Mouse (Mus musculus) midbrain, embryonic 13.5 days (tissue): ENCODE results near the gene B3galt1. TPM values are rescaled to one million over a fixed set of nuclear protein-coding genes. Genes with fewer than 3 reads are reported as not detected.

Experiments used
- ATAC-seq: fragments of 200-750 bp; cut with Nextera tagmentation; 2 replicates; pipeline ENCODE4 v1.8.0; 2017; ENCODE audit warnings: mild to moderate bottlenecking, moderate TSS enrichment, moderate library complexity
- H3K27ac ChIP-seq: fragments of 300-500 bp; sonication (generic); 2 replicates; pipeline ENCODE4 v1.5.1; 2015; ENCODE audit warnings: inconsistent platforms, mild to moderate bottlenecking, moderate library complexity
- H3K27me3 ChIP-seq: fragments of 300-500 bp; sonication (generic); 2 replicates; pipeline ENCODE4 v1.6.1; 2015; ENCODE audit warnings: mild to moderate bottlenecking, inconsistent platforms
- H3K36me3 ChIP-seq: fragments of 300-500 bp; sonication (generic); 2 replicates; pipeline ENCODE4 v1.6.1; 2015; ENCODE audit warnings: mild to moderate bottlenecking, inconsistent platforms
- H3K4me1 ChIP-seq: fragments of 300-500 bp; sonication (generic); replicated peaks from 2 replicates; pipeline ENCODE4 v1.6.1; 2015; ENCODE audit warnings: inconsistent platforms
- H3K4me2 ChIP-seq: fragments of 300-500 bp; sonication (generic); replicated peaks from 2 replicates; pipeline ENCODE4 v1.6.1; 2015; ENCODE audit warnings: moderate library complexity, mild to moderate bottlenecking, inconsistent platforms
- H3K4me3 ChIP-seq: fragments of 300-500 bp; sonication (generic); replicated peaks from 2 replicates; pipeline ENCODE4 v1.5.1; 2015; ENCODE audit warnings: mild to moderate bottlenecking, inconsistent platforms
- H3K9ac ChIP-seq: fragments of 300-500 bp; sonication (generic); replicated peaks from 2 replicates; pipeline ENCODE4 v1.6.1; 2015; ENCODE audit warnings: mild to moderate bottlenecking, inconsistent platforms
- H3K9me3 ChIP-seq: fragments of 300-500 bp; sonication (generic); 2 replicates; pipeline ENCODE4 v1.6.1; 2016; ENCODE audit warnings: mild to moderate bottlenecking, inconsistent platforms
- WGBS: fragments of 180-500 bp; shearing (Covaris S2); methylation state at CpG from one replicate; pipeline ENCODE4 v1.1.7; 2015; 5-methylcytosine and 5-hydroxymethylcytosine counted together
- polyA plus RNA-seq: library from polyadenylated mRNA; unstranded; fragments of >200 nt; fragmentation: Nextera tagmentation; extraction: Ambion mirVana; gene quantifications from 2 replicates; pipeline ENCODE4 v1.2.1, GENCODE M21; 2015

The B3galt1 gene
- polyA plus RNA-seq, 1 experiment from 2014 or later: 43.5 TPM

DNA sequence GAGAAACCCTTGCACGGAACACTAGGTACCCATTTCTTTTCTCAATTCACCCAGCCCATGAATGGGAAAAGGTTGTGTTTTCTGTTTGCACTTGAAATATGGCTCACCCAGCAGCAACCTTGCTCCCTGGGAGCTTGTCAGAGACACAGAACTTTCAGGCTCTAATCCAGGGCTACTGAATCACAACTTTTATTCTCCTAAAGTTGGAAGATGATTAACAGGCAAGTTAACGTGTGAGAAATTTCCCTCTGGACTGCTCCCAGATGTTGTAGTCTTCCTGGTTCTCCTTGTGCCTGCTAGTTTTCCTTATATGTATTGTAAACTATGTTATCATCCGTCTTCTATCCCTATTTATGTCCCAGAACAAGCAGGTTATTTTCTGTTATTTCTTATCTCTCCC lies 221.9 kb downstream of the B3galt1 start:
- H3K27me3 ChIP-seq: no peaks in the 10 kb centered on the region
- ATAC-seq: no peak
- no peaks in the 10 kb centered on the region for H3K9me3 ChIP-seq
- no peak overlapping the region for H3K4me3 ChIP-seq
- no peak overlapping the region for H3K9ac ChIP-seq
- H3K4me1 ChIP-seq: no peaks in the 10 kb centered on the region
- no peak overlapping the region for H3K4me2 ChIP-seq
- H3K27ac ChIP-seq: no peak overlapping the region
- no peaks in the 10 kb centered on the region for H3K36me3 ChIP-seq
- 93% methylated on average over 3 of the region's 3 CpGs for WGBS

DNA sequence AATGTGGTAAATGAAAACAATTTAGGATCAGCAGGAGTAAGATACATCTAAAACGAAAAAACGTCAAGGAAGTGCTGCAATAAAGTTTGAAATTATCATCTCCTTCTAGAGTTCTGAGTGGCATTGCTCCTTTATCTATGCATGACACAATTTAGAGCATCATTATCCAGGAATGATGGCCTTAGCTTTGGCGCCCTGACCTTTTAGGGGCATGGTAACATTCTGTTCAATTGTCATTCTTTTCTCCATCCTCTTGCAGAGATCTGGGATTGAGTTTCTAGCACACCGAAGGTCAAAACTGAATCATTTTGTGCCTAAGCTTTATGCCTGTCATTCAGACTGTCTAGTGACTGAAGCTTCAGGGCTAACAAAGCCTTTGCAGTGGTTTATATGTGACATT lies 231.9 kb downstream of the B3galt1 start:
- Histone ChIP-seq H3K27me3 (no peaks in the 10 kb centered on the region), H3K27ac (no peak overlapping the region), H3K36me3 (no peaks in the 10 kb centered on the region), H3K4me3 (no peak overlapping the region), H3K9me3 (no peaks in the 10 kb centered on the region), H3K9ac (no peak overlapping the region), H3K4me1 (no peaks in the 10 kb centered on the region), H3K4me2 (no peak overlapping the region)
- 90% methylated on average over 4 of the region's 4 CpGs for WGBS
- no peak for ATAC-seq

DNA sequence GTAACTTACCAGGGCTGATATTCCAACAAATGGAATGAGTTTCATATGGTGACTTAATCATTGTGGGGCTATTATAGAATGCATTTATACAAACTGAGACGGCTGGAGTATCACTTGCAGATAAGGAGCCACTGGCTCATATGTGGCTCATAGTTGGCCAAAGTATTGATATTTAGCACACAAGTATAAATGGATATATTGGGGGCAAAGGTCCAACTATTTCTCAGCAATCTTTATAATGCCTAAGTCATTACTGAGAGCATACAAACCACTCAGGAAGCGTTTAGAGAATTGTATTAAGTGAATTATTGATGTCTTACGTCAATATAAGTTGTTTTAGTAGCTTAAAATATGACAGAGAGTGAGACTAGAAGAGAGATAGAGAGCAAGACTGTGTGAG lies 234.3 kb downstream of the B3galt1 start:
- no peaks in the 10 kb centered on the region for H3K27me3 ChIP-seq
- no peak overlapping the region for H3K4me2 ChIP-seq
- no peaks in the 10 kb centered on the region for H3K4me1 ChIP-seq
- ATAC-seq: no peak
- H3K36me3 ChIP-seq: no peaks in the 10 kb centered on the region
- H3K27ac ChIP-seq: no peak overlapping the region
- no peaks in the 10 kb centered on the region for H3K9me3 ChIP-seq
- no peak overlapping the region for H3K9ac ChIP-seq
- 89% methylated on average over 3 of the region's 3 CpGs for WGBS
- H3K4me3 ChIP-seq: no peak overlapping the region

DNA sequence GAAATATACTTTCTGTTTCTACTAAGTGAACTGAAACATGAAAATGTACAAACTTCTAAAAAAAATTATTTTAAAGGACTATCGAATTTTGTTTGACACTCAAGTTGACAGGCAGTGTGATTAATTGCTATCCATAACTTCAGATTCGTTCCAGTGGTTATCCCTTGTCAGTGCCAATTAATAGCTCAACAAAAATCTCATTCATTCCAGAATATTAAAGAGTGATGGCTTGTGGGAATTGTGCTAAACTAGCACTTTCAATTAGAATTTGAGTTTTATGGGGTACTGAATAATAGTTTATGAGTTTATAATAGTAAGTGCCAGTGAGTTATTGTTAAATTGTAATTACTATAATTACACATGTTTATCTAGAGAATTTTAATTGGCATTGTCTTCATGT lies 250.5 kb downstream of the B3galt1 start:
- WGBS: 83% methylated on average over 2 of the region's 2 CpGs
- Histone ChIP-seq H3K4me2 (no peak overlapping the region), H3K9me3 (no peaks in the 10 kb centered on the region), H3K27me3 (no peaks in the 10 kb centered on the region), H3K4me1 (no peaks in the 10 kb centered on the region), H3K27ac (no peak overlapping the region), H3K4me3 (no peak overlapping the region), H3K36me3 (no peaks in the 10 kb centered on the region), H3K9ac (no peak overlapping the region)
- ATAC-seq: no peak

DNA sequence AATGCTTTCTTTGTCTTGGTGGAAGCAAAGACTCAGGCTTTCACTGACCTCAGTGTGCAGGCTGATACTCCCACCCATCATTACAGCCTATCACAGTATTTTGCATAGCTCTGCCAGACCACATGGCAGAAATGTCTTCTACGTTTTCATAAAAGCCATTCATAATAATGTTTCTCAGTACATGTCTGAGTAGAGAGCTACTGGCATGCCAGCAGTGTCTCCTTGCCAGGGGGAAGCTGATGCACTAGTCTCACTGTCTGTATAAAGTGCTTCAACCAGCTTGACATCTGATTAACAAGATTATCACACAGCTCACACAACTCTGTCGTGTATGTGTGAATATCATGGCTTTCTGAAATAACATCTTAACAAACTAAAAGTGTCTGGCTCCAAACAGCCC lies 252.3 kb downstream of the B3galt1 start:
- no peak overlapping the region for H3K4me3 ChIP-seq
- ATAC-seq: no peak
- no peak overlapping the region for H3K4me2 ChIP-seq
- H3K4me1 ChIP-seq: peaks cover 8% of the 10 kb centered on the region
- WGBS: 43% methylated on average over 2 of the region's 2 CpGs
- H3K27me3 ChIP-seq: no peaks in the 10 kb centered on the region
- no peak overlapping the region for H3K27ac ChIP-seq
- H3K9ac ChIP-seq: no peak overlapping the region
- no peaks in the 10 kb centered on the region for H3K9me3 ChIP-seq
- no peaks in the 10 kb centered on the region for H3K36me3 ChIP-seq

DNA sequence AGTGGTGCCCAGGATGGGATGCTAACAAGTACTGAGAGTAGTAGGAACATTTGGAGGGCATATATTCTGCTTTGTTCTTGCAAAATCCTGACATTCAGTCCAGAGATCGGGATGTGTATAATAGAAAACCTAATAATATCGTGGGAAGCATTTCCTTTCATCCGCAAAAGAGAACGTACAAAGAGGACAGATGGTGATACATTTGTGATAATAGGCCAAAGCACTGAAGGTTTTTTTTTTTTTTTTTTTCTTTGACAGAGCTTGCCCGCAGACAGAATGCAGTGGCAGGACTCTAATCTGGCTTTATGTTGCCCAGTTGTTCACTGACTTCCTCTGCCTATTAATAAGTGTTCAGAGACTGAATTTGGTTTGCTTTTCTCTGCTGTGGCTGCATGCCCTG lies 256.7 kb downstream of the B3galt1 start:
- no peaks in the 10 kb centered on the region for H3K9me3 ChIP-seq
- H3K4me2 ChIP-seq: no peak overlapping the region
- H3K27me3 ChIP-seq: no peaks in the 10 kb centered on the region
- H3K4me1 ChIP-seq: peaks cover 8% of the 10 kb centered on the region
- H3K4me3 ChIP-seq: no peak overlapping the region
- no peak for ATAC-seq
- H3K36me3 ChIP-seq: no peaks in the 10 kb centered on the region
- H3K9ac ChIP-seq: no peak overlapping the region
- 0 out of 2 replicates have a peak overlapping the region, but pooled peaks have one; percentile 44 for H3K27ac ChIP-seq
- 49% methylated on average over 5 of the region's 5 CpGs for WGBS

DNA sequence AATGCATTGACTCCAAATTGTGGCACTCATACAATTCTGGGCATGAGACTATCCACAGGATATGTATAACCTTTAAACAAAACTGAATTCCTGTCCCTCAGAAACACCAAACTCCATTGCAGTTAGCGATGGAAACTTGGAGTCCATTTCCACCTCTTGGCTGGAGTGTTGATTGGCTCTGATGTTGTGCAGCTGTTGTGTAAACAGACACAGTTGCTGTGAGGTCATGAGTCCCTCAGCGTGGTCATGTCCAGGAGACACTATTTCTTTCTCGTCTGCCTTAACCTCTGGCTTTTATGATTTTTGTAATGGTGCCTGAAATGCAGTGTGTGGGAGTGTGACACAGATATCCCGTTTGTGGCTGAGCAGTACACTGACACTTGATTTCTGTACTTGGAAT lies 262.0 kb downstream of the B3galt1 start:
- 91% methylated on average over 4 of the region's 4 CpGs for WGBS
- H3K4me3 ChIP-seq: no peak overlapping the region

DNA sequence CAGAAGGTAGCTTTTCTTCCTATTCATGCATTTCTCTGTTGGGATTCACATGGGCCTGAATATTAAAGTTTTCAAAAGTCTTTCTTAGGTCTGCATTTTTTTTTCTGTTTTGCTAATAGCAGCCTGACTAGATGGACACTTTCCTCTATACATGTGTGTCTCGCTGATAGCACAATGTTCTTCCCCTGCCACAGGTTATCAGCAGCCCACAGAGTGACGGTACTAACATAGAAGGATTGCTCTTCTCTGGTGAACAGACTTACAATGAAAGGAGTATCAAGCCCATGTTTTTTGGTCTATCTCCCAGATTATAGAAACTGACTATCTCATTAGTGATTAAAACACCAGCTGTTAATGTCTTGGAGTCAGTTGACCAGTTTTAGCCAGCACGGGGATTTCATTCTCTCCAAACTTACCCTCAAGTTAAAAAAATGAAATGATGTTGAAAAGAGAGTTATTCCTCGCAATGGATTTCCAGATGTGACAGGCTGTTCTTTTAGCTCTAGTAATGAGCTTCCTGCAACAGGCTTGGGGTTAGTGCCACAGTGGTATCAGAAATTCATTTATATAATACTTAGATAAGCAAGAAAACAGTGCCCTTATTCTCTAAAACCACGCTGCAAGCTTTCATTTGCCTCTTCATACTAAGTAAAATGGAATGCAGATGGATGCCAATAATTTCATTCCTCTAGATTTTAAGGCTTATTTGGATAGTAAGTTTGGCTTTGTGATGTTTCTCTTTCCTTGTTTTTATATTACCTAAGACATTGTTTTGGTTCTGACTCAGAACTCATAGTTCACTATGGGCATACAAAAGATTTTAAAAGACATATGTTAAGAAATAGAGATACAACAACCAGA lies 263.6 kb downstream of the B3galt1 start:
- ATAC-seq: no peak

More for the DNA sequence above, 262.0 kb downstream of the B3galt1 start:
- no peaks in the 10 kb centered on the region for H3K9me3 ChIP-seq
- H3K36me3 ChIP-seq: no peaks in the 10 kb centered on the region
- no peaks in the 10 kb centered on the region for H3K27me3 ChIP-seq
- H3K4me2 ChIP-seq: no peak overlapping the region
- H3K4me1 ChIP-seq: peaks cover 1% of the 10 kb centered on the region
- no peak for ATAC-seq
- H3K27ac ChIP-seq: no peak overlapping the region
- no peak overlapping the region for H3K9ac ChIP-seq

DNA sequence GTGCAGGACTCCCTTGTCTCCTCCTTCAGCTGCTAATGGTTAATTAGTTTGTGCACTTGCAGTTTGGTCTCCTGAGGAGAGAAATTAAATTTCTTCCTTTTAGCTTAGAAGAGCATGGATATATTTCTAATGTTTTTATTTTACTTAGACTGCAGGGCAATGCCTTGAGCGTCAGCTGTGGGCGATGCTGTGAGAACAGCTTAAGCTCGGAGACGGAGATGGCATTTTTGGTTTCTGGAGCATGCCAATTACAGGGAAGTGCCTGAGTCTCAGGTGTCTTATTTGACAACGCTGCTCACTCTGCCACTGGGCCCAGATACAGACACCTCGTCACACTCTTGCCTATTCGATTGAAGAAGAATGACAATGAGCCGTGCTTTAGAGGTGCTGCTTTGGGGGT lies 282.1 kb downstream of the B3galt1 start:
- peak overlapping the region; percentile 26; the same call in 1 of the 2 replicates for H3K27ac ChIP-seq
- peaks cover 5% of the 10 kb centered on the region; the same call in 1 of the 2 replicates for H3K4me1 ChIP-seq
- H3K9me3 ChIP-seq: no peaks in the 10 kb centered on the region
- no peak overlapping the region for H3K9ac ChIP-seq
- no peak overlapping the region for H3K4me2 ChIP-seq
- no peak overlapping the region for H3K4me3 ChIP-seq
- H3K27me3 ChIP-seq: no peaks in the 10 kb centered on the region
- no peaks in the 10 kb centered on the region for H3K36me3 ChIP-seq
- ATAC-seq: 0 out of 2 replicates have a peak, but pooled peaks have one; percentile 30
- 68% methylated on average over 8 of the region's 8 CpGs for WGBS

More for the DNA sequence above, 263.6 kb downstream of the B3galt1 start:
- Histone ChIP-seq H3K36me3 (no peaks in the 10 kb centered on the region), H3K4me1 (no peaks in the 10 kb centered on the region), H3K4me2 (no peak overlapping the region), H3K27ac (no peak overlapping the region), H3K9ac (no peak overlapping the region), H3K4me3 (no peak overlapping the region), H3K9me3 (no peaks in the 10 kb centered on the region), H3K27me3 (no peaks in the 10 kb centered on the region)
- 92% methylated on average over 5 of the region's 5 CpGs for WGBS

DNA sequence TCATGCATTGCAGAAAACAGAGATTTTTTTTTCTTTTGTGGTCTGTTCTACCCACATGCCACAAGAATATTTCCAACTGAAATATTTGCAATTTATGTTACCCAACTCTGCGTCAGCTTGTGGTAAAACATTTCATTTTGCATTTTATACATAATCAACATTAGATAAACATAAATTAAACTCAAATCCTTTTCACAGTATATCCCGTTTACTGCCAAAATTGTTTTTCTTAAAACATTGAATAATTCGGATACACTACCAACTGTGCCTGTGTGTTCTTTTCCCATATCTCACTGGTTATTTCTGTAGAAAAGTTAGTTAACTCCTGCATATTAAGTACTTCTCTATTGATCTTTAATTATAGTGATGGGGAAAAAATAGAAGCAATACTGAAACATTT lies 285.1 kb downstream of the B3galt1 start:
- no peak overlapping the region for H3K9ac ChIP-seq
- peaks cover 5% of the 10 kb centered on the region; the same call in 1 of the 2 replicates for H3K4me1 ChIP-seq
- no peaks in the 10 kb centered on the region for H3K9me3 ChIP-seq
- WGBS: 92% methylated on average over 3 of the region's 3 CpGs
- no peak overlapping the region for H3K4me2 ChIP-seq
- no peak for ATAC-seq
- no peak overlapping the region for H3K4me3 ChIP-seq
- no peaks in the 10 kb centered on the region for H3K36me3 ChIP-seq
- no peak overlapping the region for H3K27ac ChIP-seq
- H3K27me3 ChIP-seq: no peaks in the 10 kb centered on the region

DNA sequence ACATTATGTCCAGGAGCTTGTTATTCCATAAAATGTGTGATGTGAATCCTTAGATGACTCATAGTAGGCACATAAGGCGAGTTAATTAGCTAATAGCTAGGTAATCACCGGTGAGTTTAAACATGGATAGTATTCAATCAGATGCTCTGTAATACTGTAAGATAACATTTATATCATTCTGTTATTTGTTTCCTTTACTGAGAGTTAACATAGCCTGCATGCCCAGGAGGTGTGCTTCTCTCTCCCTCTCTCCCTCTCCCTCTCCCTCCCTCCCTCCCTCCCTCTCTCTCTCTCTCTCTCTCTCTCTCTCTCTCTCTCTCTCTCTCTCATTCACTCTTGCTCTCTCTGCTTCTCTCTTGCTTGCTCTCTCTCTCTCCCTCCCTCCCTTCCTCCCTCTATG lies 292.7 kb downstream of the B3galt1 start:
- Histone ChIP-seq H3K9me3 (no peaks in the 10 kb centered on the region), H3K4me2 (no peak overlapping the region), H3K9ac (no peak overlapping the region), H3K27me3 (no peaks in the 10 kb centered on the region), H3K4me1 (no peaks in the 10 kb centered on the region), H3K36me3 (no peaks in the 10 kb centered on the region), H3K27ac (no peak overlapping the region), H3K4me3 (no peak overlapping the region)
- ATAC-seq: 0 out of 2 replicates have a peak, but pooled peaks have one; percentile 50
- 95% methylated on average over 2 of the region's 2 CpGs for WGBS

DNA sequence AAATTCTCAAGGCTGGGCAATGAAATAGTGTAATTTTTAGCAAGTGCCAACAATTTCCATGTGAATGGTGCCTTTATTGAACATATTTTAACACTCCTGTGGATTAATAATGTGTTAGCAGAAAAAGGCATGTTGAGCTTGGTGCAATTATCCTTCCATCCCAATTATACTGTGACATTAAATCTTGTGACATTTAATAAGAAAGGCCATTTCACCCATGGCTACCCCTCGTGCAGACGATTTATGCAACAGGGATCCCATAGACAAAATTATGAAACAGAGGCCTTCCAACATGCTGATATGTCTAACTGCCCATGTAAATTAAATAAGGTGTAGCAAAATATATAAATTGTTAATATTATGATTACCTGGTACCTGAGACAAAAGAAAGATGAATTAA lies 293.3 kb downstream of the B3galt1 start:
- no peak overlapping the region for H3K27ac ChIP-seq
- H3K4me2 ChIP-seq: no peak overlapping the region
- ATAC-seq: no peak
- H3K9ac ChIP-seq: no peak overlapping the region
- H3K9me3 ChIP-seq: no peaks in the 10 kb centered on the region
- 62% methylated on average over 2 of the region's 2 CpGs for WGBS
- no peak overlapping the region for H3K4me3 ChIP-seq
- no peaks in the 10 kb centered on the region for H3K36me3 ChIP-seq
- no peaks in the 10 kb centered on the region for H3K4me1 ChIP-seq
- no peaks in the 10 kb centered on the region for H3K27me3 ChIP-seq

DNA sequence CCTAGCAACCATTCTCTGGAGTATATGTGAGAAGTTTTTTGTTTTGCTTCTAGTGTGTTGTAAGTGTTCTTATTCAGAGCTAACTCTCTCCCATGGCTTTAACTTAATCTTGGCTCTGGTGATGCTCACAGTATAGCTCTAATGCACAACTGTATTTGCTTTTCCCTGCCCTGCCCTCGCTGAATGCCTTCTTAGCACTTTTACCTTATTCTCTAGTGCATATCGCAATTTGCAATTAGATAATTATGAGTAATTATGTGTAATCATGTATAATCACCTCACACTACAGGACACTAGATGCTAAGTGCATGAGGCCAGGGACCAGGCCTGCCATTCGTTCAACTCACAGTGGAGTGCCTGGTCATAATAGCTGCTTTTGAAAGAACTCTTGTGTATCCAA lies 307.7 kb downstream of the B3galt1 start:
- H3K27me3 ChIP-seq: no peaks in the 10 kb centered on the region
- no peak for ATAC-seq
- WGBS: 70% methylated on average over 3 of the region's 3 CpGs
- H3K27ac ChIP-seq: no peak overlapping the region
- H3K9me3 ChIP-seq: no peaks in the 10 kb centered on the region
- H3K4me1 ChIP-seq: no peaks in the 10 kb centered on the region
- H3K36me3 ChIP-seq: no peaks in the 10 kb centered on the region
- H3K4me2 ChIP-seq: no peak overlapping the region
- no peak overlapping the region for H3K4me3 ChIP-seq
- no peak overlapping the region for H3K9ac ChIP-seq
